Mouse (Mus musculus): ENCODE data around the gene Fnip1. TPM values are rescaled to one million over a fixed set of nuclear protein-coding genes. Genes with fewer than 3 reads are reported as not detected.

The Fnip1 gene
- 41.2 and 42.1 TPM in 2 replicates for total RNA-seq (2017)

- peak; percentile 84 to 89 for ATAC-seq (replicated peaks in 1 of 2; ENCODE audit: insufficient read depth in 1 of 2, low FRiP score in 2 of 2, low TSS enrichment in 1 of 2, low read depth in 1 of 2, poor library complexity in 2 of 2, severe bottlenecking in 2 of 2)
Observed at GRCm38 (mm10) chr11:54437823-54438337, at the start of gene Fnip1. Fnip1 (plus strand) TSS chr11:54438199.

GRCm38 (mm10) chr11:54390386-54390785 lies 47.6 kb upstream of the Fnip1 start:
- ATAC-seq (replicated peaks in 1 of 2; ENCODE audit: insufficient read depth in 1 of 2, low FRiP score in 2 of 2, low TSS enrichment in 1 of 2, low read depth in 1 of 2, poor library complexity in 2 of 2, severe bottlenecking in 2 of 2) = 0 out of 4 replicates have a peak, but pooled peaks of 1 of the 2 experiments have one; percentile 7

- ATAC-seq (replicated peaks in 1 of 2; ENCODE audit: insufficient read depth in 1 of 2, low FRiP score in 2 of 2, low TSS enrichment in 1 of 2, low read depth in 1 of 2, poor library complexity in 2 of 2, severe bottlenecking in 2 of 2) = no peak
Observed at GRCm38 (mm10) chr11:54391326-54391725, 46.7 kb upstream of the Fnip1 start.

- ATAC-seq (replicated peaks in 1 of 2; ENCODE audit: insufficient read depth in 1 of 2, low FRiP score in 2 of 2, low TSS enrichment in 1 of 2, low read depth in 1 of 2, poor library complexity in 2 of 2, severe bottlenecking in 2 of 2) = no peak
Observed at GRCm38 (mm10) chr11:54396686-54397085, 41.3 kb upstream of the Fnip1 start.

- ATAC-seq (replicated peaks in 1 of 2; ENCODE audit: insufficient read depth in 1 of 2, low FRiP score in 2 of 2, low TSS enrichment in 1 of 2, low read depth in 1 of 2, poor library complexity in 2 of 2, severe bottlenecking in 2 of 2) = no peak
Observed at GRCm38 (mm10) chr11:54398058-54398457, 39.9 kb upstream of the Fnip1 start.

GRCm38 (mm10) chr11:54400803-54401202 lies 37.2 kb upstream of the Fnip1 start:
- 0 out of 4 replicates have a peak, but pooled peaks of 1 of the 2 experiments have one; percentile 22 for ATAC-seq (replicated peaks in 1 of 2; ENCODE audit: insufficient read depth in 1 of 2, low FRiP score in 2 of 2, low TSS enrichment in 1 of 2, low read depth in 1 of 2, poor library complexity in 2 of 2, severe bottlenecking in 2 of 2)

- no peak for ATAC-seq (replicated peaks in 1 of 2; ENCODE audit: insufficient read depth in 1 of 2, low FRiP score in 2 of 2, low TSS enrichment in 1 of 2, low read depth in 1 of 2, poor library complexity in 2 of 2, severe bottlenecking in 2 of 2)
Observed at GRCm38 (mm10) chr11:54404885-54405284, 33.1 kb upstream of the Fnip1 start.

- ATAC-seq (replicated peaks in 1 of 2; ENCODE audit: insufficient read depth in 1 of 2, low FRiP score in 2 of 2, low TSS enrichment in 1 of 2, low read depth in 1 of 2, poor library complexity in 2 of 2, severe bottlenecking in 2 of 2) = no peak
Observed at GRCm38 (mm10) chr11:54406930-54407546, 31.0 kb upstream of the Fnip1 start.

- no peak for ATAC-seq (replicated peaks in 1 of 2; ENCODE audit: insufficient read depth in 1 of 2, low FRiP score in 2 of 2, low TSS enrichment in 1 of 2, low read depth in 1 of 2, poor library complexity in 2 of 2, severe bottlenecking in 2 of 2)
Observed at GRCm38 (mm10) chr11:54410612-54411011, 27.4 kb upstream of the Fnip1 start.

- peak; percentile 81 to 88 for ATAC-seq (replicated peaks in 1 of 2; ENCODE audit: insufficient read depth in 1 of 2, low FRiP score in 2 of 2, low TSS enrichment in 1 of 2, low read depth in 1 of 2, poor library complexity in 2 of 2, severe bottlenecking in 2 of 2)
Observed at GRCm38 (mm10) chr11:54413017-54413416, 25.0 kb upstream of the Fnip1 start.

- no peak for ATAC-seq (replicated peaks in 1 of 2; ENCODE audit: insufficient read depth in 1 of 2, low FRiP score in 2 of 2, low TSS enrichment in 1 of 2, low read depth in 1 of 2, poor library complexity in 2 of 2, severe bottlenecking in 2 of 2)
Observed at GRCm38 (mm10) chr11:54423007-54423406, 15.0 kb upstream of the Fnip1 start.

- ATAC-seq (replicated peaks in 1 of 2; ENCODE audit: insufficient read depth in 1 of 2, low FRiP score in 2 of 2, low TSS enrichment in 1 of 2, low read depth in 1 of 2, poor library complexity in 2 of 2, severe bottlenecking in 2 of 2) = no peak
Observed at GRCm38 (mm10) chr11:54426267-54426666, 11.7 kb upstream of the Fnip1 start.

- no peak for ATAC-seq (replicated peaks in 1 of 2; ENCODE audit: insufficient read depth in 1 of 2, low FRiP score in 2 of 2, low TSS enrichment in 1 of 2, low read depth in 1 of 2, poor library complexity in 2 of 2, severe bottlenecking in 2 of 2)
Observed at GRCm38 (mm10) chr11:54427138-54427537, 10.9 kb upstream of the Fnip1 start.

- no peak for ATAC-seq (replicated peaks in 1 of 2; ENCODE audit: insufficient read depth in 1 of 2, low FRiP score in 2 of 2, low TSS enrichment in 1 of 2, low read depth in 1 of 2, poor library complexity in 2 of 2, severe bottlenecking in 2 of 2)
Observed at GRCm38 (mm10) chr11:54427695-54428352, 10.2 kb upstream of the Fnip1 start.

GRCm38 (mm10) chr11:54429224-54429623 lies 8.8 kb upstream of the Fnip1 start:
- no peak for ATAC-seq (replicated peaks in 1 of 2; ENCODE audit: insufficient read depth in 1 of 2, low FRiP score in 2 of 2, low TSS enrichment in 1 of 2, low read depth in 1 of 2, poor library complexity in 2 of 2, severe bottlenecking in 2 of 2)

- no peak for ATAC-seq (replicated peaks in 1 of 2; ENCODE audit: insufficient read depth in 1 of 2, low FRiP score in 2 of 2, low TSS enrichment in 1 of 2, low read depth in 1 of 2, poor library complexity in 2 of 2, severe bottlenecking in 2 of 2)
Observed at GRCm38 (mm10) chr11:54435797-54436196, 2.2 kb upstream of the Fnip1 start.

GRCm38 (mm10) chr11:54437310-54437822 lies 633 bp upstream of the Fnip1 start:
- ATAC-seq (replicated peaks in 1 of 2; ENCODE audit: insufficient read depth in 1 of 2, low FRiP score in 2 of 2, low TSS enrichment in 1 of 2, low read depth in 1 of 2, poor library complexity in 2 of 2, severe bottlenecking in 2 of 2) = peak in 1 of 2 experiments; percentile 21; a peak in 1 of 4 replicates

GRCm38 (mm10) chr11:54438366-54438781 lies 375 bp downstream of the Fnip1 start:
- peak in 1 of 2 experiments; percentile 22; a peak in 2 of 4 replicates for ATAC-seq (replicated peaks in 1 of 2; ENCODE audit: insufficient read depth in 1 of 2, low FRiP score in 2 of 2, low TSS enrichment in 1 of 2, low read depth in 1 of 2, poor library complexity in 2 of 2, severe bottlenecking in 2 of 2)

Measured in hematopoietic stem cell, adult 5-6 weeks (primary cell).